Comparison of ENCODE assay signal across 9 mouse cellular contexts in genomic region chr2:174858011-174858834, GRCm38 (mm10).
DNase-seq lines count a peak whose midpoint lies in the region; ATAC-seq and TF ChIP-seq lines count a peak whose summit lies in the region.
"Had no signal": no experiment of that assay in that cellular context is flagged by ENCODE, and none has a peak within 500 bp of the region (broad histone marks: within the 10 kb centered on the region; RNA-seq: fewer than 3 reads in every experiment).

No protein-coding gene starts in this region.

- no peak overlapping the region for H3K4me3 ChIP-seq in left cerebral cortex, adult 2 months
- H3K4me3 ChIP-seq: megakaryocyte, embryonic 14.5 days had no signal

- peak overlapping the region; percentile 86 for H3K27ac ChIP-seq in left cerebral cortex, adult 2 months

- ATAC-seq in inflammation-experienced regulatory T-cells, adult 6 months = peak; percentile 82

- intact Hi-C loops in gastrocnemius, postnatal 14 days (cut with DNase I; ENCODE audit: low total_unique reads) = no loop called here
- intact Hi-C loops in left cerebral cortex, adult 2 months (cut with DNase I) = loop anchor here (1.0 to 5.0 kb wide), 6 partner anchors 43 to 546 kb away; partner anchors contain the start of gene Atp5e

- TF ChIP-seq CTCF in left cerebral cortex, adult 2 months (IDR thresholded peaks at IDR 0.05) = peak; percentile 81

- peak; percentile 59 to 65 for DNase-seq in adrenal gland, adult 18-20 months (ENCODE audit: low spot score in 2 of 2)
- DNase-seq in embryo, embryonic 10 days (ENCODE audit: low spot score) = peak; percentile 88
- DNase-seq in gastrocnemius, postnatal 14 days = peak; percentile 86
- peak; percentile 74 to 80 for DNase-seq in left cerebral cortex, adult 2 months (ENCODE audit: extremely low spot score in 1 of 2, low spot score in 2 of 2)
- peak; percentile 88 for DNase-seq in mesoderm, embryonic 11.5 days (ENCODE audit: low read depth, low spot score)
- DNase-seq in right cerebral cortex, postnatal 4 days = peak; percentile 71
- no peak for DNase-seq in thymus, postnatal 10 days (ENCODE audit: low spot score in 2 of 2)

Comparison
In these comparisons a context has a peak if more than half of its experiments do, and no peak if none do; other contexts are left out.
1. DNase-seq: peak in adrenal gland, adult 18-20 months (2 of 2), embryo, embryonic 10 days (single experiment), gastrocnemius, postnatal 14 days (single experiment), left cerebral cortex, adult 2 months (2 of 2), mesoderm, embryonic 11.5 days (single experiment) and right cerebral cortex, postnatal 4 days (single experiment); none in thymus, postnatal 10 days (0 of 2).